Mouse (Mus musculus) E14TG2a.4 (cell line): Measurements from ENCODE around the gene Slc22a18.

Experiments
- CTCF ChIP-seq: conservative IDR thresholded peaks from 2 replicates; pipeline ENCODE4 v1.5.1; 2014; ENCODE audit warnings: low read length
- POU5F1 ChIP-seq: IDR thresholded peaks from 2 replicates; pipeline ENCODE4 v1.6.1; 2014; ENCODE audit warnings: low read length, borderline replicate concordance

DNA sequence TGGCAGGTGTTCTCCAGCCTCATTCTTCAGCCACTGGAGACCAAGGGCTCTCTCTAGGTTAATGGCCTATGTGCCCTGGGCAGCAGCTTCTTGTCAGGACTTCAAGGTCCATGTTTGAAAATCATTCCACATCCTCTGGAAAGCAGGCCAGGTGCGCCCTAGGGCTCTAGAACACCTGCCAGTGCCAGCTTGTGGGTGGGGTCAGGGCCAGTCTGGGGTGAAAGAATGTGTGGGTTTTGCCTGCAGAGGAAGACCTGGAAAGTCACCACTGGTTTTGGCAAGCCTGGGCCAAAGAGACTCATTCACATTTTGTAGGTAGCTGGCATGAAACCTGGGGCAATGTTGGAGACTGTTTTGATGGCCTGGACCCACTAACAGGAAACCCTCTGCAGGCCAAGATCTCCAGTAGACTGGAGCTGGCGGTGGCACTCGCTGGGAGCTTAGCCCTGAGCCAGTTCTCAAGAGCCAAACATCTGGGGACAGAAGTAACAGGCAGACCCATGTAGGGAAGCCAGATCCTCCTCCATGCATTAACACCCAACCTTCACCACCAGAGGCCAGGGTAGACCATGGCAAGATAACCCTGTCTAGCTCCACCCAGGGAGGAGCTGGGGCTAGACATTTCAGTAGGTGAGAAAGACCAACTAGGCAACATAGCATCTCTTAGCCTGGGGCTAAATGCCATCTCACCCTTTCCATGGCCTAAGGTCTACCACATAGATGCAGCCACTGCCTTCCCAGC lies 37.2 kb downstream of the Slc22a18 start:
- TF ChIP-seq CTCF (no peak), POU5F1 (no peak)
